Mouse (Mus musculus): Measurements from ENCODE around the gene Pex10. TPM values are rescaled to one million over a fixed set of nuclear protein-coding genes. Genes with fewer than 3 reads are reported as not detected.
A peak's percentile ranks its signal among the peaks of the same experiment; 100 is the strongest.

Pex10 gene
- 18.0 and 18.4 TPM in 2 replicates for polyA plus RNA-seq (2016; fragmentation: Nextera tagmentation; extraction: Ambion mirVana)

- WGBS = 1% methylated on average over 48 of the region's 48 CpGs
- peak within 1 kb of the TSS; percentile 47 for H3K4me3 ChIP-seq
- H3K4me2 ChIP-seq (replicated peaks) = peak within 1 kb of the TSS; percentile 76
- H3K27me3 ChIP-seq = 0 out of 2 replicates have a peak, but pooled peaks cover 2% of the 10 kb centered on the region
- H3K27ac ChIP-seq = peak within 1 kb of the TSS; percentile 79
- no peaks in the 10 kb centered on the region for H3K9me3 ChIP-seq (replicated peaks)
- H3K4me1 ChIP-seq = peaks cover 15% of the 10 kb centered on the region
- peak; percentile 90 for ATAC-seq (ENCODE audit: low FRiP score)
- H3K9ac ChIP-seq = peak within 1 kb of the TSS; percentile 76
- H3K36me3 ChIP-seq = peaks cover 41% of the 10 kb centered on the region
These were observed at the start of gene Pex10 for GRCm38 (mm10) chr4:155066834-155067522. TSS of gene Pex10 (plus strand) at chr4:155067016.

GRCm38 (mm10) chr4:155017253-155017878 is 49.5 kb upstream of the Pex10 start:
- Histone ChIP-seq H3K27me3 (peaks cover 15% of the 10 kb centered on the region), H3K36me3 (no peaks in the 10 kb centered on the region), H3K9ac (no peak overlapping the region), H3K4me2 (replicated peaks) (no peak overlapping the region), H3K9me3 (replicated peaks) (no peaks in the 10 kb centered on the region), H3K4me1 (peaks cover 80% of the 10 kb centered on the region), H3K27ac (no peak overlapping the region), H3K4me3 (no peak overlapping the region)
- WGBS = 60% methylated on average over 11 of the region's 11 CpGs
- ATAC-seq (ENCODE audit: low FRiP score) = no peak

GRCm38 (mm10) chr4:155018066-155018465 is 48.8 kb upstream of the Pex10 start:
- Histone ChIP-seq H3K27me3 (peaks cover 15% of the 10 kb centered on the region), H3K4me1 (peaks cover 74% of the 10 kb centered on the region)
- WGBS = 80% methylated on average over 8 of the region's 8 CpGs

GRCm38 (mm10) chr4:155018601-155019335 is 48.0 kb upstream of the Pex10 start:
- H3K4me1 ChIP-seq = peaks cover 74% of the 10 kb centered on the region

More at GRCm38 (mm10) chr4:155018066-155018465, 48.8 kb upstream of the Pex10 start:
- no peak overlapping the region for H3K4me2 ChIP-seq (replicated peaks)
- H3K27ac ChIP-seq = no peak overlapping the region
- no peak for ATAC-seq (ENCODE audit: low FRiP score)
- no peaks in the 10 kb centered on the region for H3K9me3 ChIP-seq (replicated peaks)
- no peak overlapping the region for H3K9ac ChIP-seq
- no peak overlapping the region for H3K4me3 ChIP-seq
- H3K36me3 ChIP-seq = no peaks in the 10 kb centered on the region

GRCm38 (mm10) chr4:155019336-155019847 is 47.4 kb upstream of the Pex10 start:
- Histone ChIP-seq H3K9me3 (replicated peaks) (no peaks in the 10 kb centered on the region), H3K27ac (0 out of 2 replicates have a peak overlapping the region, but pooled peaks have one; percentile 55), H3K9ac (no peak overlapping the region), H3K27me3 (peaks cover 15% of the 10 kb centered on the region), H3K4me2 (replicated peaks) (peak overlapping the region; percentile 46), H3K36me3 (no peaks in the 10 kb centered on the region), H3K4me3 (peak overlapping the region; percentile 22), H3K4me1 (peaks cover 70% of the 10 kb centered on the region)
- WGBS = 0% methylated on average over 10 of the region's 10 CpGs
- peak; percentile 51 for ATAC-seq (ENCODE audit: low FRiP score)

More at GRCm38 (mm10) chr4:155018601-155019335, 48.0 kb upstream of the Pex10 start:
- Histone ChIP-seq H3K36me3 (no peaks in the 10 kb centered on the region), H3K27me3 (peaks cover 15% of the 10 kb centered on the region), H3K4me2 (replicated peaks) (peak overlapping the region; percentile 46), H3K9ac (peak overlapping the region; percentile 35; the same call in 1 of the 2 replicates), H3K27ac (0 out of 2 replicates have a peak overlapping the region, but pooled peaks have one; percentile 55), H3K9me3 (replicated peaks) (no peaks in the 10 kb centered on the region), H3K4me3 (peak overlapping the region; percentile 22)
- ATAC-seq (ENCODE audit: low FRiP score) = peak; percentile 30
- 3% methylated on average over 15 of the region's 15 CpGs for WGBS

- Histone ChIP-seq H3K4me1 (peaks cover 74% of the 10 kb centered on the region), H3K36me3 (no peaks in the 10 kb centered on the region), H3K4me2 (replicated peaks) (no peak overlapping the region), H3K9ac (no peak overlapping the region), H3K27me3 (peaks cover 15% of the 10 kb centered on the region), H3K9me3 (replicated peaks) (no peaks in the 10 kb centered on the region), H3K27ac (no peak overlapping the region), H3K4me3 (no peak overlapping the region)
- WGBS = 76% methylated on average over 1 of the region's 1 CpGs
- ATAC-seq (ENCODE audit: low FRiP score) = no peak
These were observed 46.7 kb upstream of the Pex10 start for GRCm38 (mm10) chr4:155020141-155020540.

GRCm38 (mm10) chr4:155020813-155021212 is 46.0 kb upstream of the Pex10 start:
- Histone ChIP-seq H3K4me1 (peaks cover 70% of the 10 kb centered on the region), H3K4me3 (no peak overlapping the region), H3K9ac (no peak overlapping the region), H3K9me3 (replicated peaks) (no peaks in the 10 kb centered on the region), H3K4me2 (replicated peaks) (no peak overlapping the region), H3K27ac (no peak overlapping the region), H3K36me3 (no peaks in the 10 kb centered on the region), H3K27me3 (peaks cover 15% of the 10 kb centered on the region)
- ATAC-seq (ENCODE audit: low FRiP score) = no peak
- WGBS = 60% methylated on average over 9 of the region's 9 CpGs

GRCm38 (mm10) chr4:155022228-155022855 is 44.5 kb upstream of the Pex10 start:
- Histone ChIP-seq H3K4me2 (replicated peaks) (no peak overlapping the region), H3K27ac (no peak overlapping the region), H3K4me1 (peaks cover 56% of the 10 kb centered on the region), H3K27me3 (peaks cover 15% of the 10 kb centered on the region), H3K9me3 (replicated peaks) (no peaks in the 10 kb centered on the region), H3K9ac (no peak overlapping the region), H3K36me3 (no peaks in the 10 kb centered on the region), H3K4me3 (no peak overlapping the region)
- 79% methylated on average over 7 of the region's 7 CpGs for WGBS
- no peak for ATAC-seq (ENCODE audit: low FRiP score)

GRCm38 (mm10) chr4:155024170-155025010 is 42.4 kb upstream of the Pex10 start:
- no peaks in the 10 kb centered on the region; the same call in 1 of the 2 replicates for H3K27me3 ChIP-seq
- no peaks in the 10 kb centered on the region for H3K36me3 ChIP-seq
- 82% methylated on average over 11 of the region's 11 CpGs for WGBS
- H3K9ac ChIP-seq = no peak overlapping the region
- no peak overlapping the region for H3K4me2 ChIP-seq (replicated peaks)
- peak overlapping the region; percentile 62; the same call in 1 of the 2 replicates for H3K27ac ChIP-seq
- peaks cover 36% of the 10 kb centered on the region for H3K4me1 ChIP-seq
- no peaks in the 10 kb centered on the region for H3K9me3 ChIP-seq (replicated peaks)
- ATAC-seq (ENCODE audit: low FRiP score) = no peak
- H3K4me3 ChIP-seq = no peak overlapping the region

GRCm38 (mm10) chr4:155033115-155033514 is 33.7 kb upstream of the Pex10 start:
- Histone ChIP-seq H3K9ac (no peak overlapping the region), H3K27ac (no peak overlapping the region), H3K36me3 (no peaks in the 10 kb centered on the region), H3K4me3 (no peak overlapping the region), H3K4me2 (replicated peaks) (no peak overlapping the region), H3K4me1 (peaks cover 43% of the 10 kb centered on the region), H3K27me3 (peaks cover 34% of the 10 kb centered on the region), H3K9me3 (replicated peaks) (no peaks in the 10 kb centered on the region)
- ATAC-seq (ENCODE audit: low FRiP score) = no peak
- 27% methylated on average over 6 of the region's 6 CpGs for WGBS

- Histone ChIP-seq H3K27me3 (peaks cover 34% of the 10 kb centered on the region), H3K27ac (no peak overlapping the region), H3K9me3 (replicated peaks) (no peaks in the 10 kb centered on the region), H3K36me3 (no peaks in the 10 kb centered on the region), H3K4me3 (no peak overlapping the region), H3K4me1 (peaks cover 43% of the 10 kb centered on the region), H3K9ac (no peak overlapping the region), H3K4me2 (replicated peaks) (no peak overlapping the region)
- 19% methylated on average over 7 of the region's 7 CpGs for WGBS
- ATAC-seq (ENCODE audit: low FRiP score) = no peak
These were observed 32.6 kb upstream of the Pex10 start for GRCm38 (mm10) chr4:155034202-155034601.

All from hindbrain, embryonic 12.5 days (tissue).